Mouse (Mus musculus): ENCODE data around the gene Serac1. TPM values are rescaled to one million over a fixed set of nuclear protein-coding genes. Genes with fewer than 3 reads are reported as not detected.
"Not testable (repeated sequence)": the region's sequence is repeated elsewhere in the genome, so short reads cannot be mapped to it uniquely, and the experiment has no call there.

The Serac1 gene
- polyA plus RNA-seq, 1 experiment from 2014 or later, result 13.6 TPM

DNA sequence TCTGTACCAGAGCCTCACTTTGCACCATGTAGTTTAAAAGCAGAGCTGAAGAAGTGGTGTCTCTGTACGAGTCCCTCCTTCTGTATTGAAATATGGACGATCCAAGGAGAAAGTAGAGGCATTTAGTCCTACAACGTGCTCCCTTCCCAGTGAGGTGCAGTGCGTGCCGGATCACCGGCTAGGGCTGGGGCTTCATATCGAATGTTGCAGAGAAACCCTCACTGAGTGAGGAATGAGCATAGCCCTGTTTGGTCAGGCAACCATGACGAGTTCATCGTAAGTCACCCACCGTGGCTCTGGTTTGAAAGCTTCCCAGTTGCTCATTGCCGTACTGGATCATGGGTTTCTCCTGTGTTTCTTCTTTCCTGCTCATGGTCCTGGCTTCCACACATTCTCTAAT, 42.7 kb downstream of the Serac1 start:
- peaks cover 2% of the 10 kb centered on the region for H3K36me3 ChIP-seq (replicated peaks; ENCODE audit: control insufficient read depth, insufficient read depth)
- H3K4me3 ChIP-seq (replicated peaks; ENCODE audit: low read length), result no peak overlapping the region
- H3K27ac ChIP-seq, result no peak overlapping the region
- 83% methylated on average over 11 of the region's 11 CpGs for WGBS
- no peaks in the 10 kb centered on the region for H3K9me3 ChIP-seq (ENCODE audit: control insufficient read depth, low read length)
- no peak for ATAC-seq (ENCODE audit: low FRiP score)
- no peaks in the 10 kb centered on the region for H3K4me1 ChIP-seq (replicated peaks; ENCODE audit: control insufficient read depth, insufficient read depth, low read length)
- no peak overlapping the region for H3K4me2 ChIP-seq (replicated peaks)
- no peak overlapping the region for H3K9ac ChIP-seq
- H3K27me3 ChIP-seq (ENCODE audit: control insufficient read depth, insufficient read depth, low read length), result no peaks in the 10 kb centered on the region
- DNase-seq (ENCODE audit: low spot score), result no peak

- ATAC-seq (ENCODE audit: low FRiP score) (no peak), DNase-seq (ENCODE audit: low spot score) (no peak)
- 92% methylated on average over 8 of the region's 8 CpGs for WGBS
- H3K27me3 ChIP-seq (ENCODE audit: control insufficient read depth, insufficient read depth, low read length), result no peaks in the 10 kb centered on the region
- no peaks in the 10 kb centered on the region for H3K9me3 ChIP-seq (ENCODE audit: control insufficient read depth, low read length)
- H3K4me1 ChIP-seq (replicated peaks; ENCODE audit: control insufficient read depth, insufficient read depth, low read length), result no peaks in the 10 kb centered on the region
- no peak overlapping the region for H3K4me2 ChIP-seq (replicated peaks)
- H3K9ac ChIP-seq, result no peak overlapping the region
- H3K36me3 ChIP-seq (replicated peaks; ENCODE audit: control insufficient read depth, insufficient read depth), result no peaks in the 10 kb centered on the region
- no peak overlapping the region for H3K27ac ChIP-seq
- no peak overlapping the region for H3K4me3 ChIP-seq (replicated peaks; ENCODE audit: low read length)
Observed at GRCm38 (mm10) chr17:6036458-6036857, 43.1 kb downstream of the Serac1 start.

DNA sequence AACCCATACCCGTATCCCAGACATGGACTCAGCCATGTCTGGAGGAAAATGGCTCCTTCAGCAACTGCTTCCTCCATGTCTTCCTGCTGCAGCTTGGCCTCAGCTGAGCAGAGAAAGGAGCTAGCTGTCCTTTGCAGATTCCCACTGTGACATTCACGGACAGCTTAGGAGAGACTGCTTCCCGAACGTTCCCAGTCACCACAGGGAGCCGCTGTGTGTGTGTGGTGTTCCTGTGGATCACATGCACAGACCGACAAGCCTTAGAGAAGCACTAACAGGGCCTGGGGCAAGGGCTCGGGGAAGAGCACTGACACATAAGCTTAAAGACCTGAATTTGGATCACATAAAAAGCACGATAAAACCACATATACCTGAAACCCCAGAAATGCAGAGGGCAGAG, 43.9 kb downstream of the Serac1 start:
- Histone ChIP-seq H3K9me3 (ENCODE audit: control insufficient read depth, low read length) (no peaks in the 10 kb centered on the region), H3K4me1 (replicated peaks; ENCODE audit: control insufficient read depth, insufficient read depth, low read length) (no peaks in the 10 kb centered on the region), H3K27ac (no peak overlapping the region), H3K27me3 (ENCODE audit: control insufficient read depth, insufficient read depth, low read length) (no peaks in the 10 kb centered on the region), H3K36me3 (replicated peaks; ENCODE audit: control insufficient read depth, insufficient read depth) (no peaks in the 10 kb centered on the region), H3K4me2 (replicated peaks) (no peak overlapping the region), H3K4me3 (replicated peaks; ENCODE audit: low read length) (no peak overlapping the region), H3K9ac (no peak overlapping the region)
- DNase-seq (ENCODE audit: low spot score), result no peak
- no peak for ATAC-seq (ENCODE audit: low FRiP score)
- WGBS, result 35% methylated on average over 8 of the region's 8 CpGs

- ATAC-seq (ENCODE audit: low FRiP score), result no peak
- no peak for DNase-seq (ENCODE audit: low spot score)
- no peak overlapping the region for H3K4me2 ChIP-seq (replicated peaks)
- 88% methylated on average over 7 of the region's 7 CpGs for WGBS
- H3K9me3 ChIP-seq (ENCODE audit: control insufficient read depth, low read length), result no peaks in the 10 kb centered on the region
- no peak overlapping the region for H3K9ac ChIP-seq
- H3K36me3 ChIP-seq (replicated peaks; ENCODE audit: control insufficient read depth, insufficient read depth), result no peaks in the 10 kb centered on the region
- H3K4me3 ChIP-seq (replicated peaks; ENCODE audit: low read length), result no peak overlapping the region
- no peaks in the 10 kb centered on the region for H3K4me1 ChIP-seq (replicated peaks; ENCODE audit: control insufficient read depth, insufficient read depth, low read length)
- H3K27me3 ChIP-seq (ENCODE audit: control insufficient read depth, insufficient read depth, low read length), result no peaks in the 10 kb centered on the region
- no peak overlapping the region for H3K27ac ChIP-seq
Observed at GRCm38 (mm10) chr17:6025831-6026230, 53.7 kb downstream of the Serac1 start.

DNA sequence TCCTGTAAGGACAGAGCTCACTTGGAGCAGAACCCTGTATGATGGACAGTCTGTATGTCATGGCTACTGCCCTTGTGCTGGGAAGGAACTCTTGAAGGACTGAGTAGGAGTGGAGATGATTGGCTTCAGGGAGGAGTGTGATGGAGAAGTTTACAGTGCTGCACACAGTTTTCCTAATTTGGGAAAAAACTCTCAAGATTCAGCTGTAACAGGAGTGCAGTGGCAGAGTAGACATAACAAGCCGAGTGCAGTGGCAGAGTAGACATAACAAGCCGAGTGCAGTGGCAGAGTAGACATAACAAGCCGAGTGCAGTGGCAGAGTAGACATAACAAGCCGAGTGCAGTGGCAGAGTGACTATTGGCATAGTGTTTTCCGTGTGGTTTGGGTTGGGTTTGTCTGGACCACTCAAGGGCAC, 58.2 kb downstream of the Serac1 start:
- not testable (repeated sequence) for H3K9ac ChIP-seq; H3K4me1 ChIP-seq (replicated peaks; ENCODE audit: control insufficient read depth, insufficient read depth, low read length); H3K36me3 ChIP-seq (replicated peaks; ENCODE audit: control insufficient read depth, insufficient read depth); DNase-seq (ENCODE audit: low spot score); H3K27ac ChIP-seq; H3K9me3 ChIP-seq (ENCODE audit: control insufficient read depth, low read length); H3K27me3 ChIP-seq (ENCODE audit: control insufficient read depth, insufficient read depth, low read length)
- Histone ChIP-seq H3K4me2 (replicated peaks) (peak overlapping the region; percentile 30), H3K4me3 (replicated peaks; ENCODE audit: low read length) (peak overlapping the region; percentile 4; the same call in 1 of the 2 replicates)
- peak; percentile 62; the same call in 1 of the 2 replicates for ATAC-seq (ENCODE audit: low FRiP score)
- WGBS, result 58% methylated on average over 5 of the region's 5 CpGs

GRCm38 (mm10) chr17:6020636-6021035, 58.9 kb downstream of the Serac1 start:
- Histone ChIP-seq H3K4me2 (replicated peaks) (0 out of 2 replicates have a peak overlapping the region, but pooled peaks have one; percentile 30), H3K4me1 (replicated peaks; ENCODE audit: control insufficient read depth, insufficient read depth, low read length) (no peaks in the 10 kb centered on the region), H3K9me3 (ENCODE audit: control insufficient read depth, low read length) (no peaks in the 10 kb centered on the region), H3K27ac (no peak overlapping the region), H3K9ac (no peak overlapping the region), H3K4me3 (replicated peaks; ENCODE audit: low read length) (no peak overlapping the region), H3K36me3 (replicated peaks; ENCODE audit: control insufficient read depth, insufficient read depth) (no peaks in the 10 kb centered on the region), H3K27me3 (ENCODE audit: control insufficient read depth, insufficient read depth, low read length) (no peaks in the 10 kb centered on the region)
- DNase-seq (ENCODE audit: low spot score) (no peak), ATAC-seq (ENCODE audit: low FRiP score) (no peak)
- WGBS, result 60% methylated on average over 7 of the region's 7 CpGs

GRCm38 (mm10) chr17:6019776-6020175, 59.8 kb downstream of the Serac1 start:
- DNase-seq (ENCODE audit: low spot score), result no peak
- no peak overlapping the region for H3K9ac ChIP-seq
- no peaks in the 10 kb centered on the region for H3K36me3 ChIP-seq (replicated peaks; ENCODE audit: control insufficient read depth, insufficient read depth)
- H3K4me1 ChIP-seq (replicated peaks; ENCODE audit: control insufficient read depth, insufficient read depth, low read length), result no peaks in the 10 kb centered on the region
- H3K9me3 ChIP-seq (ENCODE audit: control insufficient read depth, low read length), result no peaks in the 10 kb centered on the region
- H3K4me2 ChIP-seq (replicated peaks), result no peak overlapping the region
- H3K4me3 ChIP-seq (replicated peaks; ENCODE audit: low read length), result no peak overlapping the region
- H3K27me3 ChIP-seq (ENCODE audit: control insufficient read depth, insufficient read depth, low read length), result no peaks in the 10 kb centered on the region
- no peak overlapping the region for H3K27ac ChIP-seq
- 74% methylated on average over 2 of the region's 2 CpGs for WGBS
- no peak for ATAC-seq (ENCODE audit: low FRiP score)

- Histone ChIP-seq H3K9ac (no peak overlapping the region), H3K4me2 (replicated peaks) (no peak overlapping the region), H3K36me3 (replicated peaks; ENCODE audit: control insufficient read depth, insufficient read depth) (no peaks in the 10 kb centered on the region), H3K27me3 (ENCODE audit: control insufficient read depth, insufficient read depth, low read length) (no peaks in the 10 kb centered on the region), H3K4me3 (replicated peaks; ENCODE audit: low read length) (no peak overlapping the region), H3K4me1 (replicated peaks; ENCODE audit: control insufficient read depth, insufficient read depth, low read length) (no peaks in the 10 kb centered on the region), H3K27ac (no peak overlapping the region), H3K9me3 (ENCODE audit: control insufficient read depth, low read length) (no peaks in the 10 kb centered on the region)
- ATAC-seq (ENCODE audit: low FRiP score), result no peak
- no peak for DNase-seq (ENCODE audit: low spot score)
- WGBS, result 87% methylated on average over 4 of the region's 4 CpGs
Observed at GRCm38 (mm10) chr17:6018348-6018747, 61.2 kb downstream of the Serac1 start.

GRCm38 (mm10) chr17:6017268-6017667, 62.3 kb downstream of the Serac1 start:
- H3K9ac ChIP-seq, result no peak overlapping the region
- H3K9me3 ChIP-seq (ENCODE audit: control insufficient read depth, low read length), result no peaks in the 10 kb centered on the region
- H3K4me3 ChIP-seq (replicated peaks; ENCODE audit: low read length), result no peak overlapping the region
- no peaks in the 10 kb centered on the region for H3K36me3 ChIP-seq (replicated peaks; ENCODE audit: control insufficient read depth, insufficient read depth)
- no peaks in the 10 kb centered on the region for H3K27me3 ChIP-seq (ENCODE audit: control insufficient read depth, insufficient read depth, low read length)
- no peak overlapping the region for H3K4me2 ChIP-seq (replicated peaks)
- ATAC-seq (ENCODE audit: low FRiP score), result no peak
- WGBS, result 69% methylated on average over 12 of the region's 12 CpGs
- no peaks in the 10 kb centered on the region for H3K4me1 ChIP-seq (replicated peaks; ENCODE audit: control insufficient read depth, insufficient read depth, low read length)
- H3K27ac ChIP-seq, result no peak overlapping the region
- no peak for DNase-seq (ENCODE audit: low spot score)

DNA sequence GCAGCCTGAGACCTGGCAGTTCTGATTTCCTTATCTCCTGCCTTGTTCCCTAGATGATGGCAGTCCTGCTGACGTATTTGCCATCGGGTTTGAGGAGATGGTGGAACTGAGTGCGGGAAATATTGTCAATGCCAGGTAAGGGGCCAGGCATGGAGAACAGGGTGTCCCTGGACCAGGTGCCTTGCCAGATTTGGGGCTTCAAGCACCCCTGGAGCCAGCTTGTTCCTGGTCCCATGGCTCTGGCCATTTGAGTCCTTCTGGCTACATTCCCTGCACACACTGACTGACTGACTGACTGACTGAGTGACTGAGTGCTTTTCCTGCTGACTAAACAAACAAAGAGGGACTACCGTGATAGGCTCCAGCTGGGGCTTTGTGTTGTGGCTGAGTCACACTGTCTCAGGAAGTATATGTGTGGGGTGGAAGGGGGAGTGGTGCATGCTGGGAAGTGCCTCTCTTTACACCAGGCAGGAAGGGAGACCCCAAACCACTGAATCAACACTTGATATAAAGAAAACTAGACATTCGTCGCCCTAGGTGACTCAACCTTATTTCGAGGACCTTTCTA, 63.2 kb downstream of the Serac1 start:
- Histone ChIP-seq H3K36me3 (replicated peaks; ENCODE audit: control insufficient read depth, insufficient read depth) (no peaks in the 10 kb centered on the region), H3K27ac (no peak overlapping the region), H3K9ac (no peak overlapping the region), H3K4me2 (replicated peaks) (no peak overlapping the region), H3K27me3 (ENCODE audit: control insufficient read depth, insufficient read depth, low read length) (no peaks in the 10 kb centered on the region), H3K4me3 (replicated peaks; ENCODE audit: low read length) (no peak overlapping the region), H3K9me3 (ENCODE audit: control insufficient read depth, low read length) (no peaks in the 10 kb centered on the region), H3K4me1 (replicated peaks; ENCODE audit: control insufficient read depth, insufficient read depth, low read length) (no peaks in the 10 kb centered on the region)
- 71% methylated on average over 7 of the region's 7 CpGs for WGBS
- DNase-seq (ENCODE audit: low spot score) (no peak), ATAC-seq (ENCODE audit: low FRiP score) (no peak)

All from hindbrain, embryonic 14.5 days (tissue).